Mouse (Mus musculus): ENCODE data around the gene Maged2. TPM values are rescaled to one million over a fixed set of nuclear protein-coding genes. Genes with fewer than 3 reads are reported as not detected.

The Maged2 gene
- polyA plus RNA-seq (2012; rRNA removed): 7.4 and 9.0 TPM in 2 replicates

DNA sequence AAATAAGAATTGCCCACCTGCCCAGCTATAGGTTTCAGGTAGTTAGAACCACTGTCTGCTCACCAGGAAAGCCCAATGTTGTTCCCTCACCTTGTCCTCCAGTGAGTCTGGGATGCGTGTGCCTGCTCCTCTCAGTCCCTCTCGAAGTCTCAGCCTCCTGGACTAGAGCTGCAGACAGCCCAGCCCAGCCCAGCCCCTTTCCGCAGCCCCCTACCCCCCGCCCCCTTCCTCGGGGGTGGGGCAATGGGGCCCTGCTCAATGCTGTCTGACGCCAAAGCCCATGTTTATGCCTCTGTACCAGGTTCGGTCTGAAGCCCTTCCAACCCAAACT, at the start of gene Maged2:
Gene Maged2 (minus strand): TSS at position 207 of the 331 bp plus-strand sequence.

Other genes with a start within 250 kb of the Maged2 start
- 0.62 and 0.95 TPM in 2 replicates for gene Pfkfb1, start 226.1 kb downstream of the Maged2 start, polyA plus RNA-seq (2012; rRNA removed)
- 1.7 and 3.4 TPM in 2 replicates for gene Apex2, start 224.5 kb downstream of the Maged2 start, polyA plus RNA-seq (2012; rRNA removed)
- gene Tro, start 156.8 kb downstream of the Maged2 start, polyA plus RNA-seq (2012; rRNA removed): 0.50 and 0.59 TPM in 2 replicates
- 1.4 and 2.3 TPM in 2 replicates for gene Gnl3l, start 203.0 kb upstream of the Maged2 start, polyA plus RNA-seq (2012; rRNA removed)
- gene Fgd1, start 231.8 kb upstream of the Maged2 start, polyA plus RNA-seq (2012; rRNA removed): 2.0 and 2.6 TPM in 2 replicates